Mouse (Mus musculus): ENCODE measurements around the gene Usp53.

DNA sequence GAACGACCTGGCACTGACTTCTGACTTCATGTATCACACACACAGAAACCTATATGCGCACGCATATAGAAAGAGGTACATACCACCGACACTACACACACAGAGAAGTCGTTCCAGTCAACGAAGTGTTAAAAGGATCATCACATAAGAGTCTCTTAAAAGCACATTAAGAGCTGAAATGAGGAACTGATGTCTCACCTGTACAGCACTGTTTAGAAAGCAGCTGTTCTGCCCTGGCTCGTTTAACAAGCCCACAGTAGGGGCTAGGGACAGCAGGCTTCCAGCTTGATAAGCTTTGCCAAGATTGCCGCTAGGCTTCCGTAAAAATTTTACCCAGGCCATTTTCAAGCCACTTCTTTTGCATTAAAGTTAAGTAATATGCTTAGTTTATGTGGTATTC is 15.9 kb downstream of the Usp53 start:
- TF ChIP-seq TAL1 (IDR thresholded peaks at IDR 0.05; ENCODE audit: low read length) (no peak), GATA1 (IDR thresholded peaks at IDR 0.05; ENCODE audit: low read length) (no peak)

Measured in erythroblast, embryonic 14.5 days (primary cell).